Mouse (Mus musculus) small intestine, adult 2 months (tissue): ENCODE measurements around the gene Mthfr.
"Not testable (repeated sequence)": the region's sequence is repeated elsewhere in the genome, so short reads cannot be mapped to it uniquely, and the experiment has no call there.

Source experiments
- CTCF ChIP-seq: fragments of 200-500 bp; IDR thresholded peaks from 2 replicates; pipeline ENCODE4 v1.5.1; 2012; ENCODE audit warnings: low read depth, mild to moderate bottlenecking, control low read depth, inconsistent platforms, low read length, moderate library complexity, mixed read lengths; ENCODE audit not compliant: insufficient replicate concordance, insufficient read length; ENCODE audit errors: extremely low read depth
- POLR2A ChIP-seq: fragments of 200-500 bp; IDR thresholded peaks from 2 replicates; pipeline ENCODE4 v1.6.1; 2012; ENCODE audit warnings: low read depth, mild to moderate bottlenecking, control low read depth, inconsistent platforms, low read length, moderate library complexity

GRCm38 (mm10) chr4:148050396-148050914 is 11.6 kb downstream of the Mthfr start:
- TF ChIP-seq CTCF, POLR2A: not testable (repeated sequence)
